Mouse (Mus musculus) bone marrow macrophage, adult 2 months (primary cell): ENCODE results near the gene Atp8a1. TPM values are rescaled to one million over a fixed set of nuclear protein-coding genes. Genes with fewer than 3 reads are reported as not detected.

Experiments used
- H3K27ac ChIP-seq: 2 replicates; pipeline ENCODE4 v1.5.1; 2012; ENCODE audit warnings: low read depth, low read length; ENCODE audit not compliant: insufficient read depth
- H3K4me1 ChIP-seq: 2 replicates; pipeline ENCODE4 v1.6.1; 2012; ENCODE audit warnings: low read length; ENCODE audit not compliant: control insufficient read depth, insufficient read depth
- H3K4me3 ChIP-seq: 2 replicates; pipeline ENCODE4 v1.5.1; 2012; ENCODE audit warnings: mild to moderate bottlenecking, low read length, moderate library complexity; ENCODE audit not compliant: insufficient read depth
- CTCF ChIP-seq: IDR thresholded peaks from 2 replicates; pipeline ENCODE4 v1.5.1; 2012; ENCODE audit warnings: low read depth, mild to moderate bottlenecking, low read length, moderate library complexity
- POLR2A ChIP-seq: IDR thresholded peaks from 2 replicates; pipeline ENCODE4 v1.6.1; 2012; ENCODE audit warnings: mild to moderate bottlenecking, low read depth, low read length, borderline replicate concordance
- polyA plus RNA-seq: library from polyadenylated mRNA; stranded (reverse); fragments of >200 nt; gene quantifications from 2 replicates; pipeline ENCODE4 v1.2.4, GENCODE M21; 2012; ENCODE audit not compliant: missing spikeins, insufficient read depth, insufficient read length

Atp8a1 gene
- polyA plus RNA-seq, 1 experiment, result 52.6 TPM

DNA sequence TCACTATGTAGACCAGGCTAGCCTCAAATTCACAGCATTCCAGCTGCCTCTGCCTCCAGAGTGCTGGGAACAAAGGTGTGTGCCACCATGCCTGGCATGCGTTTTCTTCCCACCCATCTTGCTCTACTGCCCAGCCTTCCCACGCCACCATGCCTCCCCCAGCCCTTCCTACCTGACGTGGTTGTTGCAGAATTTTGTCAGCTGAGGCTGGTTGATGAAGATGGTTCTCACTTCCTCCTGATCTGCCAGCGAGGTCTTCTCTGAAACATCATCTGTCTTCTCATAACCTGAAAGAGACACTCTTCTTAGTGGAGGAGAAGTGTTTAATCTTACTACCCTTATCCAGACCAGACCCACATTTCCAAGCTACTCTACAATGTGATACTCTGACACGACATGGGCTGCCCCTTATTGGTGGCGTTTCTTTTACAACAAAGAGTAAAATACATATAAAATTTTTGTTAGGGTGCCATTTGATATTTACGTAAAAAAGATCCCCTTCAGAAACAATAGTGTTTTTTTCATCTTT is 32.7 kb downstream of the Atp8a1 start:
- Histone ChIP-seq H3K27ac (peak overlapping the region; percentile 42), H3K4me1 (peaks cover 19% of the 10 kb centered on the region), H3K4me3 (no peak overlapping the region)
- no peak for TF ChIP-seq POLR2A
- no peak for TF ChIP-seq CTCF

DNA sequence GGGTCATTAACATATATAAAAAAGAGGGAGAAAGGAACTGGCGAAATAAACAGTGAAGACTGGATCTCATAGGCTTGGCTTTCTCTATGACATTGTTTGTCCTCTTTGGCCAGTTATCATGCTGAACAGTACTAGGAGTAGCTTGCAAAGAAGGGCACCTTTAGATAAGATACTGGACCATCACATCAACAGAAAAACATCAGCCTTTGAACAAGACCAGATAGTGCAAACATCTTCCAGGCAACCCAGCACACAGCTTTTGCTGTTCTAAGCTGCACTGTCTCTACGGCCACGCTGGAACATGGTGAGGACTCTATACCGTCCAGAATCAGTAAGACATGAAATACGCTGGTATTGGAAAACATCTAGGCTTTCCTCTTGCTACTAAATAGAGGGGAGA is 33.9 kb downstream of the Atp8a1 start:
- no peak overlapping the region for H3K4me3 ChIP-seq
- H3K4me1 ChIP-seq, result peaks cover 19% of the 10 kb centered on the region

DNA sequence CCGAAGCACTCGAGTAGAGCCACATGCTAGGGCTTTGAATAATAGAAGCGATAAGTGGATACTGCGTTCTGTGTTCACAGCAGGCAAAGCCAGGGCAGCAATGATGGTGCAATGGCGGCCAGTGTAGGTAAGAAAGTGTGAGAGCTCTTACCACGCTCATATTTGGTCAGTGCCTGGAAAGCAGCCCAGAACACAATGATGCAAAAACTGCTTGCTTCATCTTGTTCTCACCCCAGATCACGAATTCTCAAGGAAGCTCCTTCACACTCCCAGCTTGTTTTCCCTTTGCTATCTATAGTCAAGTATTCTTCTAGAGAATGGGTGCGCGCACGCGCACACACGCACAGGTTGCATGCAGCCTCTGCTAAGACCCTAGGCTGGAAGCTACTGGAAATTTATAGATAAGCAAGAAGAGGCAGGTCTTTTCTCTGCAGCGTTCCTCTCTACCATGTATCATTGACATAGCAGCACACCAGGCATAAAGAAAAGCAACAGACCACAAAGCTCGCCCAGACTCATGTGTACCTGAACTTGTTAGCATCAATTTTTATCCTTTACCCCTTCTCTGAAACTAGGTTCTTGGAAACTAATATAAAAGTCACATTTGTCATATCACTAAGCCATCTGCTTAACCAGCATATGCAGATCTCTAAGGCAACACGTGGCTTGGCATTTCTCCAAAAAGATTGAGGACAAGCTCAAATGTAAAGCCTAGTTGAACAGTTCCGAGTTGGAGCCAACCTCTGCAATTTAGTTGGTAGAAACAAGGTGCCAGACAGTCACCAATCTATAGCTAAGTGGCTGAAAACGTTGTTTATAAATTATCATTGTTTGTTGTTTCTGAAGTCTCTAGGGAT is 44.8 kb downstream of the Atp8a1 start:
- H3K4me1 ChIP-seq, result peaks cover 6% of the 10 kb centered on the region; the same call in 1 of the 2 replicates
- H3K27ac ChIP-seq, result no peak overlapping the region
- H3K4me3 ChIP-seq, result no peak overlapping the region
- no peak for TF ChIP-seq POLR2A
- TF ChIP-seq CTCF, result no peak

More for the DNA sequence above, 33.9 kb downstream of the Atp8a1 start:
- H3K27ac ChIP-seq, result no peak overlapping the region
- TF ChIP-seq POLR2A, result no peak
- TF ChIP-seq CTCF, result no peak

DNA sequence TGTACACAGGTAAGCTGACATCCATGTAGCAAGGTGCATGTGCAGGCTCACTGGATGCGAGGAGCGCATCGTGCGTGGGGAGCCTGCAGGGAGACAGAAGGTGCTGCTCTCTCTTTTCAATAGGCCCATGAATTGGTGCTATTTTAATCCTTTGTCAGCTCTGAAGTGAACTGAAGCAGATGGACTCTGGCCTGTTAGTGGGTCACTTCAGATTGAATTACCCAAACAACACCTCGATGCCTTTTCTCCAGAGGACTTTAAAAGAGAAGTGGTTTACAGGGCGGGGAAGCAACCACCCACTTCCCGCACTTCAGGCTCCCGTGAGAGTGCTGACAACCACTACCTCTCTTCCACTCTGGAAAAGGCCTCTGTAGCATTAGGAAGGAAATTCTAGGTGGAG is 46.4 kb downstream of the Atp8a1 start:
- Histone ChIP-seq H3K4me3 (no peak overlapping the region), H3K27ac (no peak overlapping the region), H3K4me1 (peaks cover 6% of the 10 kb centered on the region; the same call in 1 of the 2 replicates)
- no peak for TF ChIP-seq POLR2A
- TF ChIP-seq CTCF, result no peak

DNA sequence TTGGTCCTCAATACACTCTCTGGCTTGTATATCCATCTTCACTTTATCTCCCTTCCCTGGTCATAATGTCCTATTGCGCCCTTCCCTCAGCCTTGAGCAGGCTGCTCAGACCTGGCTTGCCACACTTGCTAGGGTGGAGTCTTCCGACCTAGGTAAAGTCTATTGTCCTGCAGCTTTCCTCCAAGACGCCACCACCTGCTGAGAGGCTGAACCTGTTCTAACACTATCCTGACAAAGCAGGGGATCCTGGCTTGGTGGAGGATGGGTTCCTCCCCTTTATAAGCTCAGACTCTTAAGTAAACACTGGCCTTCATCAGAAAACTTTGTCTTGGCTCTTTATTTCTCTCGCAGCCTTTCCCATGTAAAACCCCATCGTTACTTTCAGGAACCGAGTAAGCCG is 47.4 kb downstream of the Atp8a1 start:
- no peak for TF ChIP-seq POLR2A
- TF ChIP-seq CTCF, result no peak
- no peak overlapping the region for H3K4me3 ChIP-seq
- H3K4me1 ChIP-seq, result peaks cover 6% of the 10 kb centered on the region; the same call in 1 of the 2 replicates
- H3K27ac ChIP-seq, result no peak overlapping the region

DNA sequence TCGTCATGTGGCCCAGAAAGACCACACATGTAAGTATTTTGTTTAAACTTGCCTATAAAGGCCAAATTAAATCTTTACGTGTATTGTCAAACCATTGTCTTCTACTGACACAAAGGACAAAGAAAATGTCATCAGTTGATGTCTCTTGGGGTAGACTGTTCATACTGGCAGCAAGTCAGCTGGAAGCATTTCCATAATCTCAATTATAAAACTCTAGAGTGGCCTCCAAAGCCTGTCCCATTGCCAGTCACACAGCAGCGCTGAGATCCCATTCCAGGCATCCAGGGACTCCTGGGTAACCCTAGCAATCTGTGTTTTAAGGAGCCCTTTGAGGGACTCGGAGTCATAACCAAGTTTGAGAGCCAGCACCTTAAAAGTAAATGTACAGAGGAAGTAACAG is 48.9 kb downstream of the Atp8a1 start:
- no peak for TF ChIP-seq POLR2A
- TF ChIP-seq CTCF, result no peak
- Histone ChIP-seq H3K27ac (no peak overlapping the region), H3K4me3 (no peak overlapping the region), H3K4me1 (peaks cover 14% of the 10 kb centered on the region)

DNA sequence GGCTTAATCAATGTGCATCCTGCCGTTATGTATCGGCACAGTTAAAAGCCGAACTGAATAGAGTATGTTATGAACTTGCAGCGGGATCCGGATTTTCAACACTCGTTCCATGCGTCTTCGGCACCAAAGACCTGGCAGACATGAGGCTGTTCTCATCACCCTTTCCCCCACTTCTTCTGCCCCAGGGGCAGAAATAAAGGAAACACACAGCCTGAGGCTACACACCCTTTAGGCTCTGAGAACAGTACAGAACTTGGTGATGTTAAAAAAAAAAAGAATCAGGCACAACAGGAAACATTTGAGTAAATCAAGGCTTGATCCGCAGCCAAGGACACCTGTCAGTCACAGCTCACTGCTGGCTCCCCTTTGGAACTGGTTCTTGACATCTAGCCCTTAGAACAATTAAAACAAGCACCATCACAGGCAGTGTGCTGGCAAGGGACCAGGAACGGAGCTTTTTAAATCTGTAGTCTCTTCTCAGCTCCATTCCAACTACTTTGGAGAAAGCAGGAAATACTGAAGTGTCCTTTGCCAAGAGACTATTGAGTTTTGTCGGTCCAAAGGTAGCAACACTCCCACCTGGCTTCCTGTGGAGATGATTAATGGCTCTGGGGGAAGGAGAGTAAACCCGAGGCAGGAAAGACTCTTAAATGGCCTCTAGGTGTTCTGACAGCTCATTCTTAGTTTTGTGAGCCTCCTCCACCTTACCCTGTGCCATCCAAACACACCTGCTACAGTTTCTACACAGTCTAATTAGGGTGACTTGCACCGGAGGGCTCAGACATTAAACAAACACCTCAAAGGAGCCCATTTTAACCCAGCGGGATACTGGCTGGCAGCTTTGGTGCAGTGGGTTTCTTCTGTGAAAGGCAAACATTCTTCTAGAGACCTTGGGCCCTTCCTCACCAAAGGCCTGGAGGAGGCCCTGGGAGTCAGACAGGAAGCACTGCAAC is 50.0 kb downstream of the Atp8a1 start:
- TF ChIP-seq CTCF, result no peak
- TF ChIP-seq POLR2A, result no peak
- Histone ChIP-seq H3K4me3 (no peak overlapping the region), H3K27ac (no peak overlapping the region), H3K4me1 (peaks cover 14% of the 10 kb centered on the region)

DNA sequence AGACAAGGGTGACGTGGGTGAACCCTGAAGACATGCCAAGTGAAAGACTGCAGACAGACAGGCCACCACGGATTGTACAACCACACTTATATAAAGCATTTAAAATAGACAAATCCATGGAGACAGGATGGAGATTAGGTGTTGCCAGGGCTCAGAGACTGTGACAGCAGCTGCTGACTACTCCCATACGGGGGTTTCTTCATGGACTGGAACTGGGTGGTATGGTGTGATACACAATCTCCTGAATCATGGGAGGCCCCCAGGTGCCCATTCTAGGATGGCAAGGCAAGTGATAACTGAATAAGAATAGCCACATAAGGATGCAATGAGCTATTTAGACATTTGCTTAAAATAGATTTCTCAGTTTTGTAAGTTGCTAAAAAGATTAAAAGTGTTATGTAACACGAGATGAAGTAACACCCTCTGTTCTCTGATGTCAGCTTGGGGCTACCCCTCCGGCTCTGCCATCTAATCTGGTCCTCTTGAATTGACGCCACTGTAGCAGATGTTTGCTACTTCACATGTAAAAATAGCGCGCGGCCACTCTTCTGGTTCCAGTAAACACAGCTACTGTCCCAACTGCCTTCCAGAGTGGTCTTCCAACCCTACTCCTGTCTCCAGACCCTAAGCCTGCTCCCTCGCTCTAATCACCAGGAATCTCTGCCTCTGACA is 53.0 kb downstream of the Atp8a1 start:
- Histone ChIP-seq H3K4me3 (no peak overlapping the region), H3K27ac (no peak overlapping the region), H3K4me1 (peaks cover 8% of the 10 kb centered on the region)
- TF ChIP-seq POLR2A (no peak), CTCF (no peak)

DNA sequence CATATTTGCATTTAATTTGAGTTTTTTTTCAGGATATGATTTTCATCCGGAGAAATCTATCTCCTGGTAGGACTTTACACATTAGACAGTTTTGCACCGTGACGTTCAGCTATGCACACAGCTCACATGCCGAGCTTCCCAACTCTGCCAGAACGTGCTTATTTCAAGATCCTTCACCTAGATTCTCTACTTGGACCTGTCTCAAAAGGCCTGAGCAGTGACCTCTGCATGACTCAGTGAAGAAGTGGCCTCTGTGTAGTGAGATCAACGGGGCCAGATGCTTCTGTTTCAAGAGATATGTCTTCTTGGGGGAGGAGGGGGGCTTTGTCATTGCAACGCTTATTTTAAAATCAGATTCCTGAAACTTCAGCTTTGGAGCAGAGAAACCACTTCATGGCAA is 64.5 kb downstream of the Atp8a1 start:
- Histone ChIP-seq H3K27ac (no peak overlapping the region), H3K4me1 (no peaks in the 10 kb centered on the region), H3K4me3 (no peak overlapping the region)
- TF ChIP-seq CTCF (no peak), POLR2A (no peak)
